Mouse (Mus musculus) embryonic fibroblast, embryonic 13.5 days (primary cell): ENCODE measurements at regions not wholly inside any gene's neighbourhood (a gene's known extent, or its start where the extent isn't known, plus 50 kb on each side); places are given as distances from the start of the nearest gene placed in this dataset.

Source experiments
- CTCF ChIP-seq: IDR thresholded peaks from 2 replicates; pipeline ENCODE4 v1.5.1; 2011; ENCODE audit warnings: mild to moderate bottlenecking, control low read depth, low read length, moderate library complexity, borderline replicate concordance; ENCODE audit not compliant: insufficient read depth
- POLR2A ChIP-seq: IDR thresholded peaks from 2 replicates; pipeline ENCODE4 v1.6.1; 2011; ENCODE audit warnings: low read depth, mild to moderate bottlenecking, control low read depth, low read length, moderate library complexity

DNA sequence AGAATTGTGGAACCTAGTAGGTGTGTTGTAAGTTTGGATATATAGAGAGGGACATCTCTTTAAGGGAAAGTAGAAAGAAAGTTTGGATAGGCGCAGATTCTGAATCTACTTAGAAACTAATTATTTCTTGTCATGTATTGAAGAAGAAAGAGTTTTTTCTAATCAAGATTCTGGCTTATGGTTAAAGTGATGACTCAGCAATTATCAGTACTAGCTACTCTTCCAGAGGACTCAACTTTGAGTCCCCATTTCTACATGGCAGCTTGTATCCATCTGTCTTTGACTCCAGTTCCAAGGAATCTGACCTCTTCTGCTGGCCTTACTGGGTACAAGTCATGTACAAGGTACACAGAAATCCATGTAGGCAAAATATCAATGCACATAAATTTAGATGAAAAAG, 2767.1 kb downstream of the Gm37988 start:
- TF ChIP-seq POLR2A: no peak
- no peak for TF ChIP-seq CTCF
